31 mouse cellular contexts compared by ENCODE assay signal in the genomic region with DNA sequence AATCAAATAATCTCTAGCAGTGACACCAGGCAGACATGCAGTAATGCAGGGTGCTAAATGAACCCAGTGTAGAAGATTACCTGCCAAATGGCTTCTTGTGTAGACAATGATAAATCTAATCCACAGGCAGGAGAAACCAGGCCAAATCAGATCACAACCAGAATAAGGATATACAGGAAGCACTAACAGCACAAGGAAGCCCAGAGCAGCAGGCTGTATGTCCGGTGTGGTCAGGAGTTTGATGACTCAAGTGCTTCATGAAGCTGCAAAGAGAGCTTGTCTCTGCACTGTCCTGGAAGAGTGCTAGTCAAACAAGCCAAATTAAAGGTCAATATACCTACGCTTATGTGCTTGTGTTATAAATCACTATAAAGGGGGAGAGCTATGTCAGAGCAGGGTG. TPM values are rescaled to one million over a fixed set of nuclear protein-coding genes. Genes with fewer than 3 reads are reported as not detected.
DNase-seq lines count a peak whose midpoint lies in the region; ATAC-seq lines count a peak whose summit lies in the region.
"Had no signal": no experiment of that assay in that cellular context is flagged by ENCODE, and none has a peak within 500 bp of the region (broad histone marks: within the 10 kb centered on the region; RNA-seq: fewer than 3 reads in every experiment).

No protein-coding gene starts in this region.

- intact Hi-C loops in heart, postnatal 36 days (cut with DNase I): no loop called here

- no peaks in the 10 kb centered on the region for H3K9me3 ChIP-seq in intestine, embryonic 16.5 days (ENCODE audit: control insufficient read depth, low read length)
- H3K9me3 ChIP-seq: G1E had no signal

- H3K4me3 ChIP-seq in intestine, embryonic 16.5 days (ENCODE audit: low read length): no peak overlapping the region

- ATAC-seq in intestine, embryonic 16.5 days: no peak
- ATAC-seq: activated CD4-positive, CD25-positive, alpha-beta regulatory T cell, adult 4 months; CD4-positive, CD25-positive, alpha-beta regulatory T cell, adult 4 months; Patski had no signal

- no peaks in the 10 kb centered on the region for H3K27me3 ChIP-seq in intestine, embryonic 16.5 days (replicated peaks; ENCODE audit: control insufficient read depth, insufficient read depth, low read length)

- no peaks in the 10 kb centered on the region for H3K36me3 ChIP-seq in intestine, embryonic 16.5 days (ENCODE audit: control insufficient read depth, insufficient read depth, low read length)
- H3K36me3 ChIP-seq: G1E had no signal

- H3K4me1 ChIP-seq in intestine, embryonic 16.5 days (ENCODE audit: control insufficient read depth, insufficient read depth, low read length): no peaks in the 10 kb centered on the region

- DNase-seq in heart, adult 11 months: peak; percentile 59
- DNase-seq in heart, postnatal 36 days: no peak
- DNase-seq in 3134 (ENCODE audit: extremely low read depth, insufficient read length, low spot score) (peak; percentile 53), 3T3-L1 (ENCODE audit: low read depth, low spot score) (peak; percentile 43), 416B (ENCODE audit: low read depth) (peak; percentile 85)
- no peak for DNase-seq in lung, postnatal 10 days
- no peak for DNase-seq in cerebellum, postnatal 25 days
- DNase-seq: adrenal gland, adult 2 months; adrenal gland, adult 8-10 months; adrenal gland, postnatal 10 days; adrenal gland, postnatal 14 days; adrenal gland, postnatal 25 days; adrenal gland, postnatal 36 days; B cell, adult 2 months; cerebellum, adult 11 months; cerebellum, adult 11-12 months; cerebellum, adult 18-20 months; cerebellum, adult 2 months; cerebellum, adult 8-10 months had no signal

- WGBS in intestine, embryonic 16.5 days: 68% methylated on average over 2 of the region's 2 CpGs

- H3K27ac ChIP-seq in intestine, embryonic 16.5 days (ENCODE audit: low read length): no peak overlapping the region

- H3K9ac ChIP-seq in intestine, embryonic 16.5 days (ENCODE audit: low read depth, low read length): no peak overlapping the region

- H3K4me2 ChIP-seq in intestine, embryonic 16.5 days (ENCODE audit: low read depth, low read length): no peak overlapping the region

RNA-seq across cellular contexts. Expression of a gene that starts 1.4 kb away (rescaled TPM):
- not detected for total RNA-seq in heart, postnatal 36 days (2021)
- polyA plus RNA-seq in intestine, embryonic 16.5 days (2015; fragmentation: Nextera tagmentation; extraction: Ambion mirVana): not detected in 2 replicates
- total RNA-seq: adrenal gland, adult 18-20 months; adrenal gland, adult 2 months; adrenal gland, adult 8-10 months; adrenal gland, postnatal 10 days; adrenal gland, postnatal 14 days; adrenal gland, postnatal 25 days; adrenal gland, postnatal 36 days; adrenal gland, postnatal 4 days; CH12.LX; ES-E14; G1E; MEL had no signal
- polyA plus RNA-seq: activated CD4-positive, CD25-positive, alpha-beta regulatory T cell, adult 4 months; adrenal gland, adult 2 months; brain, embryonic 14.5 days; C2C12; CD4-positive, CD25-positive, alpha-beta regulatory T cell, adult 4 months; cerebellum, adult 2 months; G1E; Patski had no signal

RNA-seq across cellular contexts. Expression of a gene that starts 10.8 kb away (rescaled TPM):
- total RNA-seq in heart, postnatal 36 days (2021): not detected
- not detected in 2 replicates for polyA plus RNA-seq in intestine, embryonic 16.5 days (2015; fragmentation: Nextera tagmentation; extraction: Ambion mirVana)
- total RNA-seq: adrenal gland, adult 18-20 months; adrenal gland, adult 2 months; adrenal gland, adult 8-10 months; adrenal gland, postnatal 10 days; adrenal gland, postnatal 14 days; adrenal gland, postnatal 25 days; adrenal gland, postnatal 36 days; adrenal gland, postnatal 4 days; CH12.LX; ES-E14; G1E; MEL had no signal
- polyA plus RNA-seq: activated CD4-positive, CD25-positive, alpha-beta regulatory T cell, adult 4 months; adrenal gland, adult 2 months; brain, embryonic 14.5 days; C2C12; CD4-positive, CD25-positive, alpha-beta regulatory T cell, adult 4 months; cerebellum, adult 2 months; G1E; Patski had no signal

RNA-seq across cellular contexts. Expression of a gene that starts 54.2 kb away (rescaled TPM):
- not detected for total RNA-seq in heart, postnatal 36 days (2021)
- polyA plus RNA-seq in intestine, embryonic 16.5 days (2015; fragmentation: Nextera tagmentation; extraction: Ambion mirVana): not detected in 2 replicates
- total RNA-seq: adrenal gland, adult 18-20 months; adrenal gland, adult 2 months; adrenal gland, adult 8-10 months; adrenal gland, postnatal 10 days; adrenal gland, postnatal 14 days; adrenal gland, postnatal 25 days; adrenal gland, postnatal 36 days; adrenal gland, postnatal 4 days; CH12.LX; ES-E14; G1E; MEL had no signal
- polyA plus RNA-seq: activated CD4-positive, CD25-positive, alpha-beta regulatory T cell, adult 4 months; adrenal gland, adult 2 months; brain, embryonic 14.5 days; C2C12; CD4-positive, CD25-positive, alpha-beta regulatory T cell, adult 4 months; cerebellum, adult 2 months; G1E; Patski had no signal

RNA-seq across cellular contexts. Expression of a gene that starts 57.8 kb away (rescaled TPM):
- total RNA-seq in heart, postnatal 36 days (2021): not detected
- polyA plus RNA-seq in intestine, embryonic 16.5 days (2015; fragmentation: Nextera tagmentation; extraction: Ambion mirVana): not detected in 2 replicates
- total RNA-seq: adrenal gland, adult 18-20 months; adrenal gland, adult 2 months; adrenal gland, adult 8-10 months; adrenal gland, postnatal 10 days; adrenal gland, postnatal 14 days; adrenal gland, postnatal 25 days; adrenal gland, postnatal 36 days; adrenal gland, postnatal 4 days had no signal
- polyA plus RNA-seq: activated CD4-positive, CD25-positive, alpha-beta regulatory T cell, adult 4 months; adrenal gland, adult 2 months; brain, embryonic 14.5 days; C2C12; CD4-positive, CD25-positive, alpha-beta regulatory T cell, adult 4 months; cerebellum, adult 2 months; G1E; Patski had no signal

Comparison
In these comparisons a context has a peak if more than half of its experiments do, and no peak if none do; other contexts are left out.
1. DNase-seq: peak in heart, adult 11 months (single experiment), 3134 (single experiment), 3T3-L1 (single experiment) and 416B (single experiment); none in heart, postnatal 36 days (0 of 2), lung, postnatal 10 days (single experiment) and cerebellum, postnatal 25 days (0 of 2).